Mouse (Mus musculus) kidney, postnatal 10 days (tissue): ENCODE results near the gene Pou5f1.
"Not testable (repeated sequence)": the region's sequence is repeated elsewhere in the genome, so short reads cannot be mapped to it uniquely, and the experiment has no call there.

ENCODE experiments used
- DNase-seq: peaks from one replicate; pipeline ENCODE4 v3.0.0; 2021; ENCODE audit warnings: mixed read lengths

Pou5f1 gene

GRCm38 (mm10) chr17:35505776-35506175, at the start of gene Pou5f1:
TSS of gene Pou5f1 (plus strand) at chr17:35506018.
- DNase-seq: no peak

- DNase-seq: not testable (repeated sequence)
Measured at GRCm38 (mm10) chr17:35458247-35458646, 47.6 kb upstream of the Pou5f1 start.

- not testable (repeated sequence) for DNase-seq
Measured at GRCm38 (mm10) chr17:35460513-35461341, 45.1 kb upstream of the Pou5f1 start.

GRCm38 (mm10) chr17:35465651-35466050, 40.2 kb upstream of the Pou5f1 start:
- DNase-seq: peak; percentile 40

- not testable (repeated sequence) for DNase-seq
Measured at GRCm38 (mm10) chr17:35468936-35469335, 36.9 kb upstream of the Pou5f1 start.

- DNase-seq: peak; percentile 36
Measured at GRCm38 (mm10) chr17:35469842-35470751, 35.7 kb upstream of the Pou5f1 start, which contains the start of gene H2-Q10. TSS of gene H2-Q10 (plus strand) at chr17:35470089.

GRCm38 (mm10) chr17:35484066-35484465, 21.8 kb upstream of the Pou5f1 start:
- peak; percentile 79 for DNase-seq

GRCm38 (mm10) chr17:35485702-35486101, 20.1 kb upstream of the Pou5f1 start:
- DNase-seq: no peak

- no peak for DNase-seq
Measured at GRCm38 (mm10) chr17:35486726-35487125, 19.1 kb upstream of the Pou5f1 start.

GRCm38 (mm10) chr17:35488041-35488440, 17.8 kb upstream of the Pou5f1 start:
- no peak for DNase-seq

- DNase-seq: no peak
Measured at GRCm38 (mm10) chr17:35490320-35490719, 15.5 kb upstream of the Pou5f1 start.

- no peak for DNase-seq
Measured at GRCm38 (mm10) chr17:35497124-35497523, 8.7 kb upstream of the Pou5f1 start.

- no peak for DNase-seq
Measured at GRCm38 (mm10) chr17:35502226-35502625, 3.6 kb upstream of the Pou5f1 start.

GRCm38 (mm10) chr17:35502762-35503161, 3.1 kb upstream of the Pou5f1 start:
- DNase-seq: no peak

- no peak for DNase-seq
Measured at GRCm38 (mm10) chr17:35503849-35504248, 2.0 kb upstream of the Pou5f1 start.

GRCm38 (mm10) chr17:35504628-35505481, 963 bp upstream of the Pou5f1 start:
- no peak for DNase-seq

- DNase-seq: no peak
Measured at GRCm38 (mm10) chr17:35506881-35507280, 1.1 kb downstream of the Pou5f1 start.

GRCm38 (mm10) chr17:35507556-35508260, 1.9 kb downstream of the Pou5f1 start:
- no peak for DNase-seq

- not testable (repeated sequence) for DNase-seq
Measured at GRCm38 (mm10) chr17:35508279-35508678, 2.5 kb downstream of the Pou5f1 start.

GRCm38 (mm10) chr17:35509284-35509683, 3.5 kb downstream of the Pou5f1 start:
- peak; percentile 71 for DNase-seq

GRCm38 (mm10) chr17:35512916-35513626, 7.3 kb downstream of the Pou5f1 start:
- DNase-seq: no peak
